Mouse (Mus musculus) retina, postnatal 7 days (tissue): ENCODE measurements at regions not wholly inside any gene's neighbourhood (a gene's known extent, or its start where the extent isn't known, plus 50 kb on each side); places are given as distances from the start of the nearest gene placed in this dataset.

Experiments used
- DNase-seq: peaks from one replicate; pipeline ENCODE4 v3.0.0-alpha.2; 2012; ENCODE audit warnings: low read depth, low spot score

DNA sequence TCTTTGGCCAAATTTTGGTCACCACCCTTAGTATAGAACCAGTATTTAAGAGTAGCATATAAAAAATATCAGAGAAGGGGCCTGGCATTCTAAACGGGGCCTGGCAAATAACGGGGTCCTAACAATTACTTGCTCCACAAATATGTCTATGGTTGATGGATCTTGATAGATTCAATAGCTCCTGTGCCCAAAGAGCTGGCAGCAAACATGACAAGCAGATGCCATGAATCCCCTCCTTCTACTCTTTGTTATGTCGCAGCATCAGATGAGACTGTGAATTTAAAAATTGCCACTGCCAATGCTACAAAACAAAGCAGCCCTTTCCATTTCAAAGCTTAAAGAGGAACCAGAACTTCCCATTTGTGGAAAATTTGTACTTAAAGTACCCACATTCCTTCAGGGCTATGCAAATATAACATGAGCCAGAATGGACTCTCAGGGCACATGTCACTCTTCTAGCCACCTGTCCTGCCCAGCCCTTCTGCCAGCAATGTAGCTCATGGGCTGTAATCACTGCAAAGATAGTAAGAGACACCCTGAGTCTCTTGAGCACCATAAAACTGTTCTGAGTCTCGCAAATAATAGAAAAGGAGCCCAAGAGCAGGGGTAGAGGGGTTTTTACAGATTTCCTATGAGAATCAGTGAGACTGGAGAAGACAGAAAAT, 342.4 kb upstream of the Kirrel3 start:
- DNase-seq = no peak

GRCm38 (mm10) chr9:34155240-34156019, 330.3 kb upstream of the Kirrel3 start:
- DNase-seq = no peak

DNA sequence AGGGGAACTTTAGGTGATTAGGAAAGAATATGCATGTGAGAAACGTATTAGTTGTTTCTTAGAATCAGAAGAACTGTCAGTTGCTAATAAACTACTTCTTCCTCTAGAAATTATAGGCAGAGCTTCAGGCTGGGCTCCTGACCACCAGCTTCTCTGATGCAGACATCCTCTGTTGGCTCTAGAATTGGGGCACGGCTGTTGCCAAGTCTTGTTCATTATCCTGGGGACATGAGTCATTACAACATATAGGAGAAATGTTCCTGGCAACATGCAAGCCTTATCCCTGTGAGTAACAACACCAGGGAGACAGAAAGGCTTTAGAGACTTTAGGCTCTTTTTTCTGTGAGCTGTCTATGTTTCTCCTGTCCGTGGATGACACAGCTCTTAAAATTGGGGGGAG, 329.1 kb upstream of the Kirrel3 start:
- DNase-seq = peak; percentile 9

GRCm38 (mm10) chr9:34161119-34161518, 324.6 kb upstream of the Kirrel3 start:
- DNase-seq = no peak

- no peak for DNase-seq
These were observed 299.4 kb upstream of the Kirrel3 start for GRCm38 (mm10) chr9:34186314-34186713.

- DNase-seq = no peak
These were observed 293.2 kb upstream of the Kirrel3 start for GRCm38 (mm10) chr9:34192542-34192941.

DNA sequence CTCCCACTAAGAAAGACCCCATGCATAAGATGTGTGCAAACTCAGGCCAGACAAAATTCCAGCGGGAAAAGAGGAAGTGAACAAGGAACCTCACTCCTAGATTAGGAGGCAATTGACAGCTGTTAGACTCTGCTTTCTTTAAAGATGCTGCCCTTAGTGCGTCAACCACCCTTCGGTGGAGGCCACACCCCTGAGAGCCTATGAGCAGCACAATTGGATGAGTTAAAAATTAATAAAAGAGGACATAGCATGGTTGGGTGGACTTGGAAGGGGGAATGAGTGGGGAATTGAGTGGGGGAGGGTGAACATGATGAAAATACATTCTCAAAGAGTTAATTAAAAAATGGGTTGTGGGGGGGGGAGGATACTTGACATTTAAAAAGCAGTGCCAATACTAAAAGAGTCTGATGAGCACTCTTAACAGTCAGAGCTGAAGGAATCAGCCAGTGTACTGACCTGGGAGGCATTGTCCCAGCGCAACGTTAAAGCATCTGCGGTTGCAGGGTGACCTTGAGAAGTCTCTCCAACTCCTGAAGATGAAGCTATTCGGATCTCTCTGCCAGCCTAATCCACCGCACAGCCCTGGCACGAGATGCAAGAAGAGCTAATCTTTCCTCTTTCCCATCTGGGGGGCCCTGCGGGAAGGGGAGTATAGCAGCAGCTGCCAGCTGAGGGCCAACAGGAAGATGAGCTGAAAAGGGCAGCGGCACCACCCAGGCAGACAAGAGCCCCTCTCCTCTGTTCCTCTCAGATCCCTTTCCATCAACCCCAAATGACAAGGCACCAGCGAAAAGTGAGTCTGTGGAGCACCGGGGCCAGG, 283.4 kb upstream of the Kirrel3 start:
- DNase-seq = no peak

- DNase-seq = no peak
These were observed 282.6 kb upstream of the Kirrel3 start for GRCm38 (mm10) chr9:34202942-34203551.

DNA sequence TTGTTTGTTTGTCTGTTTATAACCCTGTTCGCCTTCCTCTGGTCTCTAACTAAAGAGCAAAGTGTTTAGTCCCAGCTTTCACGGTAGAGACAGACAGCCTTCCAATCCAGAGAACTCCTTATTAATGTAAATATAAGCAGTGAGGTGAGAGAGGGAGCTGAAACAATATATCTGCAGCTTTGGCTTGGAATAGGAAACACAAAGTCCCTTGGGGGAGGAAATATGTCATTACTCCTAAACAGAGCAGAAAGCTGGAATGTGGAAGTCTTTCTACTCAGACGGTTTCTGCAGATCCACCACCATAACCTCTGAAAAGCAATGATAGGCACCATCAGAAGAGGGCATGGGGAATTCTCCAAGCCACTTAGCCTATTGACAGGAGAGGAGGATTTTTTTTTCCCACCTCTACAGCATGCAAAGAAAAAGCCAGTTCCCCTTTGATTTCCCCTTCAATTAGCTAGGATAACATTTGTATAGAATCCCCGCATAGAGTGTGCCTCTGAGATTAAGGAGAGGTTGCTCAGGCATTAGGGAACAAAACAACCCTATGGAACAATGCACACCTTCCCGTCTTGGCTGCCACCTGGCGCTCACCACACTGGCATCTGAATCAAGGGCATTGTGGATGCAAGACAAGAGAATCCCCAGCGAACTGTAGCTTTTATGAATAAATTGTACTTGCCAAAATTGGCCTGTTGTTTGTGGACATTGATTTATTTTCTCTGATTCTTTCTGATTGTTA, 281.9 kb upstream of the Kirrel3 start:
- DNase-seq = no peak

DNA sequence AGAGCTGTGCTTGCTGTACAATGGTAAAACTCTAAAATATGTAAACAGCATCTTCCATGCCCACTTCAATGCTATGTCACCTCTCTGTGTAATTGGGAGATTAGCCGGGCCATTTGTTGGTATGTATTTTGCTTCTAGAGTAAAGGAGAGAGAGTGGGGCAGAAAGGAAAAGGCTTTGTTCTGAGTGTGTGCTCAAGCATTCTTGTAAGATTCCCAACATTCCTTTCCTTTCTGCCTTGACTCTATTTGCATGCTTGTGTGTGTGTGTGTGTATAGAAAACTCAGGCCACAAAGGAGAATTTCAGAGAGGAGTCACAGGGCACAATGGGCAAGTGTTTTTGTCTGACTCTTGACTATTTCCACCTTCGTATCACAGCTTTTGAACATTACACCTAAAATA, 281.2 kb upstream of the Kirrel3 start:
- DNase-seq = no peak

GRCm38 (mm10) chr9:34231561-34231960, 254.1 kb upstream of the Kirrel3 start:
- no peak for DNase-seq

GRCm38 (mm10) chr9:34234734-34235133, 251.0 kb upstream of the Kirrel3 start:
- DNase-seq = no peak

GRCm38 (mm10) chr9:34239531-34239930, 246.2 kb upstream of the Kirrel3 start:
- DNase-seq = no peak

DNA sequence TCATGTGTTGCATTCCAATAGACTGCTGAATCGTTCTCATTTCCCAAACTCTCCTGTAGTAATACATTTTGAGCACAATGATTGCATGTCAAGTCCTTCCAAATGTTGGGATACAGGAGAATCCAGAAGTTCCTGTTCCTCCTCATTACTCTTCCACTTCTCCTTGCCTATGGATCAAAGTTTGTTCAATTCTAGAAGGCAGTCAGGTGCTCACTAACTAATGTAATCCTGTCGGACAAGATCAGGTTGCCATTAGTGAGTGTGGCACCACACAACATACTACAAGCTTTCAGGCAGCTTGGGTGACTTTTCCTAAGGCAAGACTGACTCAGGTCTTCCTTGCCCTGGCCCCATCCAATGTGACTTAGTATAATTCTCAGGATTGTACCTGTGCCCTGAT, 242.0 kb upstream of the Kirrel3 start:
- DNase-seq = no peak

DNA sequence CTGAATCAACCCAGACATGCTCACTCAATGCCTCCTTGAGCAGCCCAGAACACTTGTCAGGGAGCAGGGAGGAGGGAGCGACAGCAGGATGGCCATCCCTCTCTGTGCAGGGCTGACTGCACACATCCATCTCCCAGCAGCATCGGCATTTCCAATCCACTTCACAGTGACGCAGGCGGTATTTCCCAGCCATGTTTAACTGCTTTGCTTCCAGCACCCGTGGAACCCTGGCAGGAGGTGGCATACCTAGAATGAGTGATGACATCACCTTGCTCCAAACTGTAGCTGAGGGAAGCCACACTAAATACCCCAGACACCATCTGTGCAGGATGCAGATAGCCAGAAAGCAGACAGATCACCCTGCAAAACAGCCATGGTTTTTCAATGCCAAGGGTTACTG, 241.1 kb upstream of the Kirrel3 start:
- DNase-seq = no peak

DNA sequence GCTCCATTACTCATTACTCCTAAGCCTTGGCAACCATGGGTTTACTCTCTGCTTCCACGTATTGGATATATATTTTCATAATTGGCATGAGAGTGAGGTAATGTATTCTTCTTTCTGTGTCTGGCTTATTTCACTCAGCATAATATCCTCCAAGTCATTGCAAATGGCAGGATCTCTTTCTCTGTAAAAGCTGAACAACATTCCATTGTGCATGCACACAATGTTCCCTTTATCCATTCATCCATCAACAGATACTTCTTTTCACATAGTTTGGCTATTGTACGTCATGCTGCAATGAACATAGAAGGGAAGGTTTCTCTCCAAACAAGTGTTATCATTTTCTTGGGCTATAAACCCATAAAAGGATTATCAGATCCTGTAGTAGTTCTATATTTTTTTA, 232.9 kb upstream of the Kirrel3 start:
- no peak for DNase-seq

- no peak for DNase-seq
These were observed 227.2 kb upstream of the Kirrel3 start for GRCm38 (mm10) chr9:34258492-34258891.

DNA sequence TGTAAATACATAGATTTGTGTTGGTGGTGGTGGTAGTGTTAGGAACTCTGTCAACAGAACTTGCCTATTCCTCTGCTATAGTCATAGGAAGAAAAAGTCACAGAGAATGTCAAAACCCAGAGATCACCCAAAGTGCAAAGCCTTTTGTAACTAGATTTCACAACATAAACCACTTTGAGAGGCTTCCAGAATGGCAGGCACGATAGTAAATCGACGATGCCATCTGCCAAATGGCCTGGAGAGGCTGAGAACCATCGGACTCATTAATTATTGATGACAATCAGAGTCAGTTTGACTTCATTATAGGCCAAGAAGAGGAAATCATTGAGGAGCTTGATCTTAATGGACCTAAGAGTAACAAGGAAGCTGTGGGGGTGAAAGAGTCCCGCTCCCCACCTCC, 207.6 kb upstream of the Kirrel3 start:
- DNase-seq = no peak

DNA sequence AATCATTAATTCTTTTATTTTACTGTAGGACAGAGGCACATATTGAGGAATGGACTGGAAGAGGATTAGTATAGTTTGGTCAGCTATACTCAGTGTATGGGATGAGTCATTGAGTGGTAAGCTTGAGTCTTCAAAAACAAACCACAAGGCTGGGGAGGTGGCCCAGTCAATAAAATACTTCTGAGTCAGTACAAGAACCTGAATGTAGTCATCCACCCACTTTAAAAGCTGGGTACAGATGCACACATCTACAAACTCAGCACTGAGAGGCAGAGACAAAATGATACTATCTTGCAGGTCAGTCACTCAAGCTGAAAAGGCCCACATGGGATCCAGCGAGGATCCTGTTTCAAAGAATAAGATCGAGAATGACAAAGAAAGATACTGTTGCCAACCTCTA, 206.3 kb upstream of the Kirrel3 start:
- no peak for DNase-seq

GRCm38 (mm10) chr9:34279906-34280305, 205.8 kb upstream of the Kirrel3 start:
- no peak for DNase-seq
